Mouse (Mus musculus): ENCODE results near the gene Dnah12. TPM values are rescaled to one million over a fixed set of nuclear protein-coding genes. Genes with fewer than 3 reads are reported as not detected.

Dnah12 gene
- 0.31 TPM for total RNA-seq (2023)

GRCm38 (mm10) chr14:26692974-26693373 is at the start of gene Dnah12:
Gene Dnah12, plus strand, starts transcription at chr14:26693274.

GRCm38 (mm10) chr14:26669292-26670073 is 23.6 kb upstream of the Dnah12 start, which contains the start of gene Pde12:
Gene Pde12, minus strand, starts transcription at chr14:26669883.

DNA sequence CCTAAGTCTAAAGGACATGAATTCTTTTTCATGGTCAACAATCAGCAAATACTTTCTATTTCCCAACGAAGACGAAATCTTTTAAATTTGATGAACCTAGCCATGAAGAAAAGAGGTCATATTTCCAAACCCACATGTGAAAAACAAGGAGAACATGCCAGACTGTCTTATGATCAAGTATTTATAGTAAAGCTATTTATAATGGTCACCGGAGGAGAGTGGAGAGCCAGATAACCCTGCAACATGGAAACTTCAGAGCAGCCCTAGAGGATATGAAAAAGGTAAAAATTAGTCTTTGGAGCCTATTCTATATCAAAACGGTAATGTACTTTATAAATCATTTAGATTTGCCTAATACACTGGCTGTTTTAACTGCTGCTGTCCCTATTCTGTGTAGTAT is 201.3 kb downstream of the Dnah12 start, which contains the start of gene Asb14:
Gene Asb14 (plus strand): TSS at position 166 of the 400 bp plus-strand sequence.

Other genes starting within 250 kb of the Dnah12 start
- gene Slmap, start 158.3 kb upstream of the Dnah12 start, total RNA-seq (2023), result 64.8 TPM
- 31.2 TPM for gene Dennd6a, start 119.4 kb upstream of the Dnah12 start, total RNA-seq (2023)
- 170 TPM for gene Arf4, start 55.2 kb upstream of the Dnah12 start, total RNA-seq (2023)
- gene Pde12, start 23.4 kb upstream of the Dnah12 start, total RNA-seq (2023), result 12.3 TPM
- gene Asb14, start 201.3 kb downstream of the Dnah12 start, total RNA-seq (2023), result not detected